Mouse (Mus musculus): ENCODE measurements at regions not wholly inside any gene's neighbourhood (a gene's known extent, or its start where the extent isn't known, plus 50 kb on each side); places are given as distances from the start of the nearest gene placed in this dataset.

DNA sequence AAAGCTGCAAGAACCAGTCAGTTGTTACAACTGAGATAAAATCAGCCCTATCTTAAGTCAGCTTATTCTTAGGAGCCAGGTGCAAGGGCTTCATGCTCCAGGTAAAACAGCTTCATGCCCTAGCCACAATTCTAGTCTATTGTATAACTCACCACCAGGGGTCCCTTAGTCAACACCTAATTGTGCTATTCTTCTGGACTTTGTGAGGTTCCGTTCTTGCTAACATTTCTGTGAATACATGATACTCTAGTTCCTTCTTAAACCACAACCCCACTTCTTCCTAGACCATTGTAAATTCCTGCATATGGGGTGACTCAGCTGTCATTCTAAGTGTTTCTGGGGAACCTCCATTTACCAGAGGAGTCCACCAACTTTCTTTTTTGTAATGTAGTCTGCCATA lies 57.9 kb upstream of the Gm49339 start:
- no peak for TF ChIP-seq CTCF (conservative IDR thresholded peaks at IDR 0.05; ENCODE audit: low read length)
- TF ChIP-seq POU5F1 (IDR thresholded peaks at IDR 0.05; ENCODE audit: borderline replicate concordance, low read length), result no peak
- TF ChIP-seq NANOG (IDR thresholded peaks at IDR 0.05; ENCODE audit: borderline replicate concordance, low read length), result no peak

Measured in E14TG2a.4 (cell line).